21 mouse cellular contexts compared by ENCODE assay signal in the genomic region with DNA sequence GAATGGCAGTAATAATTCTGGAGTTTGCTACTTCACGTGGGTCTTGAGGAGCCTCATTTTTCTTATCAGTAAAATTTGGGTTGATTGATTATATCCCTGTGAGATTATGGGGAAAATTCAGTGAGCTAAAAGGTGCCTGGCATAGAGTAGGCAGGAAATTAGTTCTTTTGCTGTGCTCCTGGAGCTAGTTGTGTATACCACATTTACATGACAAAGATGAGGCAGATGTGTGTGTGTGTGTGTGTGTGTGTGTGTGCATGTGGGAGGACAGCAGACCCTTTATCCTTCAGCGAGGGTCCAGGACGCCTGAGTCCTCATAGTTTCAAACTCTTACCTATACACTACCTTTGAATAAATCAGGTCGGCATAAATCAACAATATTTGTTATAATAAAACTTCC. TPM values are rescaled to one million over a fixed set of nuclear protein-coding genes. Genes with fewer than 3 reads are reported as not detected.
DNase-seq lines count a peak whose midpoint lies in the region; ATAC-seq and TF ChIP-seq lines count a peak whose summit lies in the region.
"Had no signal": no experiment of that assay in that cellular context is flagged by ENCODE, and none has a peak within 500 bp of the region (broad histone marks: within the 10 kb centered on the region; RNA-seq: fewer than 3 reads in every experiment).

No protein-coding gene starts in this region.

- H3K4me3 ChIP-seq in forebrain, embryonic 12.5 days (replicated peaks), result no peak overlapping the region
- H3K4me3 ChIP-seq in forebrain, embryonic 11.5 days (ENCODE audit: low read depth, low read length), result no peak overlapping the region
- H3K4me3 ChIP-seq in liver, embryonic 12.5 days, result no peak overlapping the region
- H3K4me3 ChIP-seq in liver, embryonic 11.5 days (ENCODE audit: low read depth, low read length), result no peak overlapping the region
- H3K4me3 ChIP-seq in liver, postnatal 0 days (ENCODE audit: low read depth, low read length), result no peak overlapping the region
- no peak overlapping the region for H3K4me3 ChIP-seq in embryonic facial prominence, embryonic 10.5 days
- H3K4me3 ChIP-seq: embryonic facial prominence, embryonic 15.5 days; heart, adult 2 months; limb, embryonic 13.5 days; midbrain, embryonic 12.5 days had no signal

- no peaks in the 10 kb centered on the region for H3K36me3 ChIP-seq in forebrain, embryonic 12.5 days (replicated peaks)
- no peaks in the 10 kb centered on the region for H3K36me3 ChIP-seq in forebrain, embryonic 11.5 days (ENCODE audit: control insufficient read depth, insufficient read depth, low read length)
- no peaks in the 10 kb centered on the region for H3K36me3 ChIP-seq in liver, embryonic 12.5 days
- H3K36me3 ChIP-seq in liver, embryonic 11.5 days (ENCODE audit: control insufficient read depth, insufficient read depth, low read length), result no peaks in the 10 kb centered on the region
- no peaks in the 10 kb centered on the region for H3K36me3 ChIP-seq in liver, postnatal 0 days (replicated peaks; ENCODE audit: insufficient read depth, low read length)
- H3K36me3 ChIP-seq in embryonic facial prominence, embryonic 10.5 days (replicated peaks), result no peaks in the 10 kb centered on the region
- H3K36me3 ChIP-seq: embryonic facial prominence, embryonic 15.5 days; G1E; limb, embryonic 13.5 days; midbrain, embryonic 12.5 days had no signal

- DNase-seq in forebrain, embryonic 11.5 days (ENCODE audit: low spot score), result no peak
- DNase-seq in liver, embryonic 11.5 days (ENCODE audit: low spot score), result no peak
- DNase-seq in brain, embryonic 14.5 days (ENCODE audit: low read depth), result peak; percentile 70
- DNase-seq in liver, postnatal 0 days, result no peak
- no peak for DNase-seq in left cerebral cortex, postnatal 10 days (ENCODE audit: extremely low spot score in 1 of 2, low spot score in 2 of 2)
- DNase-seq in embryonic facial prominence, embryonic 10.5 days (ENCODE audit: low spot score), result no peak
- DNase-seq: adrenal gland, postnatal 36 days; cerebellum, adult 9-10 months; heart, adult 2 months; kidney, adult 18-20 months; kidney, postnatal 14 days; layer of hippocampus, adult 9-11 months; spleen, adult 18-20 months; thymus, postnatal 14 days had no signal

- H3K9ac ChIP-seq in forebrain, embryonic 12.5 days, result no peak overlapping the region
- H3K9ac ChIP-seq in forebrain, embryonic 11.5 days (ENCODE audit: low read length), result no peak overlapping the region
- 0 out of 2 replicates have a peak overlapping the region, but pooled peaks have one; percentile 1 for H3K9ac ChIP-seq in liver, embryonic 12.5 days
- H3K9ac ChIP-seq in liver, embryonic 11.5 days (ENCODE audit: low read depth, low read length), result no peak overlapping the region
- 0 out of 2 replicates have a peak overlapping the region, but pooled peaks have one; percentile 12 for H3K9ac ChIP-seq in liver, postnatal 0 days (replicated peaks)
- H3K9ac ChIP-seq: embryonic facial prominence, embryonic 15.5 days; limb, embryonic 13.5 days; midbrain, embryonic 12.5 days had no signal

- no peaks in the 10 kb centered on the region for H3K27me3 ChIP-seq in forebrain, embryonic 12.5 days
- no peaks in the 10 kb centered on the region for H3K27me3 ChIP-seq in forebrain, embryonic 11.5 days (ENCODE audit: control insufficient read depth, insufficient read depth, low read length)
- no peaks in the 10 kb centered on the region; the same call in 1 of the 2 replicates for H3K27me3 ChIP-seq in liver, embryonic 12.5 days (replicated peaks)
- no peaks in the 10 kb centered on the region for H3K27me3 ChIP-seq in liver, embryonic 11.5 days (replicated peaks; ENCODE audit: control insufficient read depth, insufficient read depth, low read length)
- H3K27me3 ChIP-seq in liver, postnatal 0 days (ENCODE audit: insufficient read depth, low read length), result no peaks in the 10 kb centered on the region
- no peaks in the 10 kb centered on the region for H3K27me3 ChIP-seq in embryonic facial prominence, embryonic 10.5 days (replicated peaks; ENCODE audit: low read depth, poor library complexity, severe bottlenecking)
- H3K27me3 ChIP-seq: embryonic facial prominence, embryonic 15.5 days; limb, embryonic 13.5 days had no signal

- no peak for TF ChIP-seq CTCF in brain, embryonic 14.5 days (IDR thresholded peaks at IDR 0.05; ENCODE audit: borderline replicate concordance, extremely low read depth, insufficient read depth, insufficient read length)
- TF ChIP-seq CTCF in liver, postnatal 0 days (IDR thresholded peaks at IDR 0.05; ENCODE audit: low read depth), result no peak

- TF ChIP-seq POLR2A in brain, embryonic 14.5 days (IDR thresholded peaks at IDR 0.05; ENCODE audit: borderline replicate concordance, extremely low read depth, insufficient read depth, insufficient read length, poor library complexity, severe bottlenecking), result no peak

- TF ChIP-seq EP300 in liver, postnatal 0 days (IDR thresholded peaks at IDR 0.05; ENCODE audit: low read depth), result no peak

- ATAC-seq in forebrain, embryonic 12.5 days (ENCODE audit: low FRiP score), result no peak
- ATAC-seq in forebrain, embryonic 11.5 days (replicated peaks; ENCODE audit: low FRiP score), result no peak
- no peak for ATAC-seq in liver, embryonic 12.5 days
- no peak for ATAC-seq in liver, embryonic 11.5 days (replicated peaks; ENCODE audit: low FRiP score)
- no peak for ATAC-seq in liver, postnatal 0 days
- ATAC-seq: CD4-positive, CD25-positive, alpha-beta regulatory T cell, adult 4 months had no signal

- peaks cover 6% of the 10 kb centered on the region; the same call in 1 of the 2 replicates for H3K4me1 ChIP-seq in forebrain, embryonic 12.5 days
- H3K4me1 ChIP-seq in forebrain, embryonic 11.5 days (replicated peaks; ENCODE audit: control insufficient read depth, insufficient read depth, low read length), result no peaks in the 10 kb centered on the region
- peaks cover 57% of the 10 kb centered on the region for H3K4me1 ChIP-seq in liver, embryonic 12.5 days
- peaks cover 19% of the 10 kb centered on the region for H3K4me1 ChIP-seq in liver, embryonic 11.5 days (replicated peaks; ENCODE audit: control insufficient read depth, insufficient read depth, low read length)
- peaks cover 35% of the 10 kb centered on the region for H3K4me1 ChIP-seq in liver, postnatal 0 days (ENCODE audit: insufficient read depth)
- H3K4me1 ChIP-seq in embryonic facial prominence, embryonic 10.5 days, result 0 out of 2 replicates have a peak, but pooled peaks cover 4% of the 10 kb centered on the region
- H3K4me1 ChIP-seq: embryonic facial prominence, embryonic 15.5 days; limb, embryonic 13.5 days had no signal

- 51% methylated on average over 4 of the region's 4 CpGs for WGBS in forebrain, embryonic 12.5 days
- WGBS in forebrain, embryonic 11.5 days, result 64% methylated on average over 4 of the region's 4 CpGs
- WGBS in liver, embryonic 12.5 days (ENCODE audit: insufficient replicate concordance), result 70% methylated on average over 4 of the region's 4 CpGs
- WGBS in liver, embryonic 11.5 days, result 82% methylated on average over 4 of the region's 4 CpGs
- WGBS in liver, postnatal 0 days (ENCODE audit: insufficient replicate concordance), result 74% methylated on average over 4 of the region's 4 CpGs
- 72% methylated on average over 4 of the region's 4 CpGs for WGBS in embryonic facial prominence, embryonic 10.5 days

- peak overlapping the region; percentile 43; the same call in 1 of the 2 replicates for H3K27ac ChIP-seq in forebrain, embryonic 12.5 days
- no peak overlapping the region for H3K27ac ChIP-seq in forebrain, embryonic 11.5 days (ENCODE audit: low read depth, low read length)
- H3K27ac ChIP-seq in liver, embryonic 12.5 days, result peak overlapping the region; percentile 73
- no peak overlapping the region for H3K27ac ChIP-seq in liver, embryonic 11.5 days (ENCODE audit: low read depth, low read length)
- H3K27ac ChIP-seq in liver, postnatal 0 days (ENCODE audit: low read depth), result 0 out of 2 replicates have a peak overlapping the region, but pooled peaks have one; percentile 3
- no peak overlapping the region for H3K27ac ChIP-seq in embryonic facial prominence, embryonic 10.5 days (replicated peaks)
- H3K27ac ChIP-seq: embryonic facial prominence, embryonic 15.5 days; heart, adult 2 months; limb, embryonic 13.5 days; midbrain, embryonic 12.5 days had no signal

- intact Hi-C loops in left cerebral cortex, postnatal 10 days (cut with DNase I), result no loop called here

- H3K9me3 ChIP-seq in forebrain, embryonic 12.5 days, result no peaks in the 10 kb centered on the region
- no peaks in the 10 kb centered on the region for H3K9me3 ChIP-seq in forebrain, embryonic 11.5 days (ENCODE audit: control insufficient read depth, low read length)
- no peaks in the 10 kb centered on the region for H3K9me3 ChIP-seq in liver, embryonic 12.5 days (replicated peaks)
- no peaks in the 10 kb centered on the region for H3K9me3 ChIP-seq in liver, embryonic 11.5 days (ENCODE audit: control insufficient read depth, low read length)
- H3K9me3 ChIP-seq in liver, postnatal 0 days (ENCODE audit: low read length), result no peaks in the 10 kb centered on the region
- no peaks in the 10 kb centered on the region for H3K9me3 ChIP-seq in embryonic facial prominence, embryonic 10.5 days
- H3K9me3 ChIP-seq: embryonic facial prominence, embryonic 15.5 days; G1E; limb, embryonic 13.5 days; midbrain, embryonic 12.5 days had no signal

- H3K4me2 ChIP-seq in forebrain, embryonic 12.5 days, result no peak overlapping the region
- no peak overlapping the region for H3K4me2 ChIP-seq in forebrain, embryonic 11.5 days (ENCODE audit: low read depth, low read length, severe bottlenecking)
- no peak overlapping the region for H3K4me2 ChIP-seq in liver, embryonic 12.5 days
- no peak overlapping the region for H3K4me2 ChIP-seq in liver, embryonic 11.5 days
- H3K4me2 ChIP-seq in liver, postnatal 0 days (ENCODE audit: low read depth, low read length), result no peak overlapping the region
- H3K4me2 ChIP-seq: embryonic facial prominence, embryonic 15.5 days; limb, embryonic 13.5 days; midbrain, embryonic 12.5 days had no signal

RNA-seq across cellular contexts. Expression of gene Lrfn4, which starts 43.4 kb away (rescaled TPM):
- polyA plus RNA-seq in forebrain, embryonic 12.5 days (2016; fragmentation: Nextera tagmentation; extraction: Ambion mirVana), result 11.4 and 13.3 TPM in 2 replicates
- polyA plus RNA-seq in forebrain, embryonic 11.5 days (2014; fragmentation: Nextera tagmentation; extraction: Ambion mirVana), result 8.5 and 12.0 TPM in 2 replicates
- 2.6 and 2.7 TPM in 2 replicates for polyA plus RNA-seq in liver, embryonic 12.5 days (2016; fragmentation: Nextera tagmentation; extraction: Ambion mirVana)
- 2.2 and 3.3 TPM in 2 replicates for polyA plus RNA-seq in liver, embryonic 11.5 days (2014; fragmentation: Nextera tagmentation; extraction: Ambion mirVana)
- 90.3 and 98.5 TPM in 2 replicates for polyA plus RNA-seq in brain, embryonic 14.5 days (2012; rRNA removed)
- 0.15 and 0.21 TPM in 2 replicates for polyA plus RNA-seq in liver, postnatal 0 days (2015; fragmentation: Nextera tagmentation; extraction: Ambion mirVana)
- 10 to 100 TPM; 73.7 to 76.1 TPM for total RNA-seq in left cerebral cortex, postnatal 10 days (2021)
- 6.8 TPM in 2 replicates for polyA plus RNA-seq in embryonic facial prominence, embryonic 10.5 days (2016; fragmentation: Nextera tagmentation; extraction: Ambion mirVana)
- polyA plus RNA-seq: CD4-positive, CD25-positive, alpha-beta regulatory T cell, adult 4 months had no signal

RNA-seq across cellular contexts. Expression of gene Rce1, which starts 53.4 kb away (rescaled TPM):
- polyA plus RNA-seq in forebrain, embryonic 12.5 days (2016; fragmentation: Nextera tagmentation; extraction: Ambion mirVana), result 57.8 and 63.0 TPM in 2 replicates
- polyA plus RNA-seq in forebrain, embryonic 11.5 days (2014; fragmentation: Nextera tagmentation; extraction: Ambion mirVana), result 60.1 and 67.2 TPM in 2 replicates
- polyA plus RNA-seq in liver, embryonic 12.5 days (2016; fragmentation: Nextera tagmentation; extraction: Ambion mirVana), result 35.9 and 39.3 TPM in 2 replicates
- polyA plus RNA-seq in liver, embryonic 11.5 days (2014; fragmentation: Nextera tagmentation; extraction: Ambion mirVana), result 52.5 and 52.9 TPM in 2 replicates
- 65.2 and 115 TPM in 2 replicates for polyA plus RNA-seq in brain, embryonic 14.5 days (2012; rRNA removed)
- polyA plus RNA-seq in liver, postnatal 0 days (2015; fragmentation: Nextera tagmentation; extraction: Ambion mirVana), result 16.6 and 17.3 TPM in 2 replicates
- 10 to 100 TPM; 19.6 to 21.4 TPM for total RNA-seq in left cerebral cortex, postnatal 10 days (2021)
- polyA plus RNA-seq in embryonic facial prominence, embryonic 10.5 days (2016; fragmentation: Nextera tagmentation; extraction: Ambion mirVana), result 75.5 and 82.9 TPM in 2 replicates

Comparison
In these comparisons a context has a peak if more than half of its experiments do, and no peak if none do; other contexts are left out.
1. H3K27ac ChIP-seq: peak in forebrain, embryonic 12.5 days (single experiment), liver, embryonic 12.5 days (single experiment) and liver, postnatal 0 days (single experiment); none in forebrain, embryonic 11.5 days (single experiment), liver, embryonic 11.5 days (single experiment) and embryonic facial prominence, embryonic 10.5 days (single experiment).
2. H3K9ac ChIP-seq: peak in liver, embryonic 12.5 days (single experiment) and liver, postnatal 0 days (single experiment); none in forebrain, embryonic 12.5 days (single experiment), forebrain, embryonic 11.5 days (single experiment) and liver, embryonic 11.5 days (single experiment).